Mouse (Mus musculus) kidney, embryonic 14.5 days (tissue): ENCODE measurements at regions not wholly inside any gene's neighbourhood (a gene's known extent, or its start where the extent isn't known, plus 50 kb on each side); places are given as distances from the start of the nearest gene placed in this dataset.

ENCODE experiments used
- ATAC-seq: fragments of 200-750 bp; cut with Nextera tagmentation; 2 replicates; pipeline ENCODE4 v1.8.0; 2017; ENCODE audit warnings: moderate number of reproducible peaks, mild to moderate bottlenecking, moderate TSS enrichment, moderate library complexity; ENCODE audit not compliant: low FRiP score, low TSS enrichment
- H3K27ac ChIP-seq: fragments of 300-500 bp; sonication (generic); 2 replicates; pipeline ENCODE4 v1.5.1; 2014; ENCODE audit warnings: low read depth, mild to moderate bottlenecking, low read length, moderate library complexity, mixed read lengths
- H3K27me3 ChIP-seq: fragments of 300-500 bp; sonication (generic); 2 replicates; pipeline ENCODE4 v1.6.1; 2014; ENCODE audit warnings: mild to moderate bottlenecking, low read length; ENCODE audit not compliant: control insufficient read depth, insufficient read depth
- H3K36me3 ChIP-seq: fragments of 300-500 bp; sonication (generic); 2 replicates; pipeline ENCODE4 v1.6.1; 2014; ENCODE audit warnings: low read length, mixed read lengths; ENCODE audit not compliant: control insufficient read depth, insufficient read depth
- H3K4me1 ChIP-seq: fragments of 300-500 bp; sonication (generic); 2 replicates; pipeline ENCODE4 v1.6.1; 2014; ENCODE audit warnings: low read length, mixed read lengths; ENCODE audit not compliant: control insufficient read depth, insufficient read depth
- H3K4me2 ChIP-seq: fragments of 300-500 bp; sonication (generic); replicated peaks from 2 replicates; pipeline ENCODE4 v1.6.1; 2014; ENCODE audit warnings: low read depth, mild to moderate bottlenecking, low read length
- H3K4me3 ChIP-seq: fragments of 300-500 bp; sonication (generic); 2 replicates; pipeline ENCODE4 v1.5.1; 2014; ENCODE audit warnings: mild to moderate bottlenecking, low read length
- H3K9ac ChIP-seq: fragments of 300-500 bp; sonication (generic); 2 replicates; pipeline ENCODE4 v1.6.1; 2014; ENCODE audit warnings: low read depth, mild to moderate bottlenecking, low read length, moderate library complexity
- H3K9me3 ChIP-seq: fragments of 300-500 bp; sonication (generic); 2 replicates; pipeline ENCODE4 v1.6.1; 2016; ENCODE audit warnings: low read length; ENCODE audit not compliant: control insufficient read depth
- WGBS: fragments of 180-500 bp; shearing (Covaris S2); extraction: QIAGEN DNeasy Blood & Tissue Kit; methylation state at CpG from one replicate; pipeline ENCODE4 v1.1.7; 2014; 5-methylcytosine and 5-hydroxymethylcytosine counted together

DNA sequence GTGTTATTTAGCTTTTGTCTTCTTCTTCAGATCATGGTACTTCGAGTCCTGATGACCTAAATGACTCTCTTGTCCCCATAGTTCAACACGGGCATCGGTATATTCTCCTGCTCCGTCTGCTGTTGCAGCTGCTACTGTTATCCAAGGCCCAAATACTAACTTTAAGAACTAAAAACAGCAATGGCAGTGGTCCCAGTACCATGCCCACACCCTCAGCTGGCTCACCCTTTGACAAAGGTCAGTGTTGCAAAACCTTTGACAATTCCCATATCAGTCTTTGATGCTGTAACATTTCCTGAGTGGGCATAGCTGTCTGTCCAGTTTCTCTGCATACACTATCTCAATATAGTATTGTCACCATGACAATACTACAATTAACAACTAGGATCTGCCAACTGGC lies 96.8 kb upstream of the Cpeb2 start:
- no peak overlapping the region for H3K9ac ChIP-seq
- H3K27ac ChIP-seq = no peak overlapping the region
- ATAC-seq = no peak
- no peaks in the 10 kb centered on the region for H3K9me3 ChIP-seq
- H3K27me3 ChIP-seq = no peaks in the 10 kb centered on the region
- no peaks in the 10 kb centered on the region for H3K4me1 ChIP-seq
- H3K4me2 ChIP-seq = no peak overlapping the region
- 89% methylated on average over 4 of the region's 4 CpGs for WGBS
- no peaks in the 10 kb centered on the region for H3K36me3 ChIP-seq
- no peak overlapping the region for H3K4me3 ChIP-seq

DNA sequence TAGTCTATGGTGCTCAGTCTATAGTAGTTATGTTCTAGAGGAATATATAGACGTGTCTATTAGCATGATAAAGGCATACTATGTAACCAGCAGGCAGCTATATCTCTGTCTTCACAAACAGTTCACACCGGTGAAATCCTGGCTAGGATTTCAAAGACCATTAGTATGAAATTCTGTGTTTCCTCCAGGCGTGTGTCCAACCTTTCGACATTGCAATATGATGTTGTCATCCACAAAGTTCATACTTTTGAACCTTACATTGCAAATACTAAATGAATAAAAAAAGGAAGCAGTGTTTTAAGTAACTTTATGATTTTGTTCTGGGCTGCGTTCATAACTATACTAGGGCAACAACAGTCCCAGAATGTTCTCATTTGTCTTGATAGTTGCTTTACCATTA lies 95.2 kb upstream of the Cpeb2 start:
- no peak for ATAC-seq
- H3K27ac ChIP-seq = no peak overlapping the region
- no peaks in the 10 kb centered on the region for H3K9me3 ChIP-seq
- no peaks in the 10 kb centered on the region for H3K27me3 ChIP-seq
- no peak overlapping the region for H3K4me3 ChIP-seq
- H3K4me2 ChIP-seq = no peak overlapping the region
- H3K4me1 ChIP-seq = no peaks in the 10 kb centered on the region
- H3K36me3 ChIP-seq = no peaks in the 10 kb centered on the region
- no peak overlapping the region for H3K9ac ChIP-seq
- 87% methylated on average over 5 of the region's 5 CpGs for WGBS

DNA sequence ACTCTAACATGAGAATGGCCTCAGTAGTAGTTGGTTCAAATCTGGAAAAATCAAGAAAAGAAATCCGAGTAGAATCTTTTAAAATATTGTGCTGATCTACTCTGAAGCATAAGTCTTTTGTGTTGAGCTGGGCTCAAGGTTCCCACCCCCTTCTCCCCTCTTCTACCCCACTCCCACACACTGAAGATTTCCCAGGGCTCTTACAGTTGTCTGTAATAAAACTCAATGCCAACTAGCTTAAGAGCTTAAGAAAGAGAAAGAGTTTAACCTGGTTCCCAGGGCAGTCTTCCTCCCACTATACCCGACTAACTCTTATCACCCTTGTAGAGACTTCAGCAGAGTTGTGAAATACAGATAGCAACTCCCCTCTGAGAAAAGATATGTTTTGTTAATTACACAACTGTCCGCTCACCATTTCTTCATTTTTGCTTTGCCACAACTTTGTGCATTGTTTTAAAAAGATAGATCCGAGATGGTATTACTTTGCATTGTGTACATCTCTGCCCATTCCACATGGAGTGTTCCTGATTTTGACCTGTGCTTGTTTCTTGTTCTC lies 94.0 kb upstream of the Cpeb2 start:
- Histone ChIP-seq H3K4me1 (no peaks in the 10 kb centered on the region), H3K9ac (no peak overlapping the region), H3K36me3 (no peaks in the 10 kb centered on the region), H3K4me3 (no peak overlapping the region), H3K27ac (no peak overlapping the region), H3K4me2 (no peak overlapping the region), H3K27me3 (no peaks in the 10 kb centered on the region), H3K9me3 (no peaks in the 10 kb centered on the region)
- ATAC-seq = no peak
- WGBS = 86% methylated on average over 4 of the region's 4 CpGs

DNA sequence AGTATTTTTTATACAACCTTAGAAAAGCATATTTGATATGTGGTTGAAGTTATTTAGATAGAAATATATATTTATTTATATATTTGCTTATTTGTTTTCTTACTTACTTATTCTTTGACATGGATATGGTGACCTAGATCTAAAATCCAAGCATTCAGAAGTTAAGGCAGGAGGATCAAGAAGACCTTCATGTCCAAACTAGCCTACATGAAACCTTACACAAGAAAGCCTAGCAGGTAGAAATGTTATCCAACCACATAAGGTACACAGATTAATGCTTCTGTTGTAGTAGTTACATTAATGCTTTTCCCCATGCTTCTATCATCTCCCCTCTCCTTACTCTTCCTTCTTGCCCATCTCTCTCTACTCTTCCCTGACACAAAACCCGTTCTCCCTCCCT lies 93.2 kb upstream of the Cpeb2 start:
- H3K4me3 ChIP-seq = no peak overlapping the region
- no peaks in the 10 kb centered on the region for H3K9me3 ChIP-seq
- H3K4me2 ChIP-seq = no peak overlapping the region
- no peak overlapping the region for H3K27ac ChIP-seq
- H3K4me1 ChIP-seq = no peaks in the 10 kb centered on the region
- ATAC-seq = no peak
- no peaks in the 10 kb centered on the region for H3K27me3 ChIP-seq
- H3K36me3 ChIP-seq = no peaks in the 10 kb centered on the region
- no peak overlapping the region for H3K9ac ChIP-seq
- 88% methylated on average over 1 of the region's 1 CpGs for WGBS

DNA sequence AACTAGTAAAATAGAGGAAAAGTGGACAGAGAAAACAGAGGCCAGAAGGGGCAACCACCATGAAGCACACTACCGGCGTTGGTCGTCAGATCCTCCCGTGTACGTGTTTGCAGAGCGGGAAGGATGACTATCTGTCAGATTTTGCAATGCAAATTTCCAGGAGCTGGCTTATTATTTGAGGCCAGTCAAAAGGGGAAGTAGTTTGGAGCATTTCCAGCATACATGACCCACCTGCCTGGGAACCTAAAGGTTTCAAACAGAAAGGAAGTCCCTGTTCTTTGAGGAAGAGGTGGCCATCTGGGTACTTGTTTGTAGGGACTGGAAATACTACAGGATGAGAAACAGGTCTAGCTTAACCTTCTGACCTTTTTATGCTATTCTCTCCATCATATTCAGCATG lies 87.0 kb upstream of the Cpeb2 start:
- Histone ChIP-seq H3K36me3 (no peaks in the 10 kb centered on the region), H3K4me3 (no peak overlapping the region), H3K9me3 (no peaks in the 10 kb centered on the region), H3K4me2 (no peak overlapping the region), H3K4me1 (no peaks in the 10 kb centered on the region), H3K27me3 (no peaks in the 10 kb centered on the region), H3K9ac (no peak overlapping the region), H3K27ac (no peak overlapping the region)
- 88% methylated on average over 6 of the region's 6 CpGs for WGBS
- ATAC-seq = no peak

DNA sequence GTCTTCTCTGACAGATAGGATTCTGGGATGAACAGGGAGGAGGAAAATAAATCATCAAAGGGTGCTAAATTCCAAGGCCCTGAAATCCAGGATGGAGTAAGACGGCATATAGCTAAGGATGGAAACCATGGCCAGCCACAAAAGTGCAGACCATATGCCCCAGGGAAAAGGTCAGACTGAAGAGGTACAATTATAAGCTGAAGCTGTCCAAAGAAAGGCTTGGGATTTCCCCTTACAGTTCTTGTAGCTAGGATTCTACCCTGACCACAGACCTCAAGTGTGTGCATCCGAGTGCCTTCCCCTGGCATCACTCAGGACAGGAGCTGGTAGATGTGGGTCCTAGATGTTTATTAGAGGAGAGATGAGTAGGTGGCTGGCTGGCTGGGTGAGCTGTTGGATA lies 86.0 kb upstream of the Cpeb2 start:
- 83% methylated on average over 2 of the region's 2 CpGs for WGBS
- ATAC-seq = no peak
- H3K9ac ChIP-seq = no peak overlapping the region
- H3K4me3 ChIP-seq = no peak overlapping the region
- H3K9me3 ChIP-seq = no peaks in the 10 kb centered on the region
- no peaks in the 10 kb centered on the region for H3K4me1 ChIP-seq
- H3K27me3 ChIP-seq = no peaks in the 10 kb centered on the region
- H3K27ac ChIP-seq = no peak overlapping the region
- H3K4me2 ChIP-seq = no peak overlapping the region
- H3K36me3 ChIP-seq = no peaks in the 10 kb centered on the region

DNA sequence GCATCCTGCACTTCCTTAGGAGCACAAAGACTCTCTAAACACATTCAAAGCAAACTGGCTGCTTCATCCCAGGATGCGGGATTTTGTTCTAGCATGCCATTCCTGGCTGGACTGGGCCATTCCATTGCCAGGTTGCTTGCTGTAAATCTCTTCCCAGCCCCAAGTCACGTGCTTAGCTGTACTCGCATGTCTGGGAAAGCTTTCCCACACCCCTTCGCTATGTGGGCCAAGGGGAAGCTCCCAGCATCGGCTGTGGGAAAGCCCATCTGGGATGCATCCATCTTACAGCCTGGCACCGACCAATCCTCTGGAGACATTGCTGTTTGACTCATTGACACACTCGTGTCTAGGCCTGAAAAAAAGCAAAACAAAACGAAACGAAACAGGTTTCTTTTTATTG lies 84.5 kb upstream of the Cpeb2 start:
- Histone ChIP-seq H3K9me3 (no peaks in the 10 kb centered on the region), H3K36me3 (no peaks in the 10 kb centered on the region), H3K4me1 (no peaks in the 10 kb centered on the region), H3K27ac (no peak overlapping the region), H3K4me3 (no peak overlapping the region), H3K4me2 (no peak overlapping the region), H3K27me3 (no peaks in the 10 kb centered on the region), H3K9ac (no peak overlapping the region)
- 39% methylated on average over 9 of the region's 9 CpGs for WGBS
- no peak for ATAC-seq

DNA sequence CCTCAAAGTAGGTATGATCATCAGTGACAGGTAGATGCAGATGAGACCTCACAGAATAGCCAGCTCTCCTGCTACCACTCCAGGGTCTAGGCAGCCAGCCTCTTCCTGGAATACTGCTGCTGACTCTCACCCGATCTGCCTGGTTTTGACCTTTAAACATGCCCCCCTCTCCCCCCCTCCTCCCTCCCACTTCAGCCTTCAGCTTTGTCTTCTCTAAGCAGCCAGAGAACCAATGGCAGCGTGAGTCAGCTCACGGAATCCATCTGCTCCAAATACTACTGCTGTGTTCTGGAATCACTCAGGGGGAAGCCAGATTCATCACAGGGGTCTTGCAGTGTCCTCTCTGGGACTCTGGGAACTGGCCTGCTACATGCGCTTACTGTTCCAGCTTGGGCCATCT lies 83.4 kb upstream of the Cpeb2 start:
- no peak for ATAC-seq
- Histone ChIP-seq H3K4me1 (no peaks in the 10 kb centered on the region), H3K27ac (no peak overlapping the region), H3K9ac (no peak overlapping the region), H3K36me3 (no peaks in the 10 kb centered on the region), H3K27me3 (no peaks in the 10 kb centered on the region), H3K4me2 (no peak overlapping the region), H3K9me3 (no peaks in the 10 kb centered on the region), H3K4me3 (no peak overlapping the region)
- 54% methylated on average over 4 of the region's 4 CpGs for WGBS

DNA sequence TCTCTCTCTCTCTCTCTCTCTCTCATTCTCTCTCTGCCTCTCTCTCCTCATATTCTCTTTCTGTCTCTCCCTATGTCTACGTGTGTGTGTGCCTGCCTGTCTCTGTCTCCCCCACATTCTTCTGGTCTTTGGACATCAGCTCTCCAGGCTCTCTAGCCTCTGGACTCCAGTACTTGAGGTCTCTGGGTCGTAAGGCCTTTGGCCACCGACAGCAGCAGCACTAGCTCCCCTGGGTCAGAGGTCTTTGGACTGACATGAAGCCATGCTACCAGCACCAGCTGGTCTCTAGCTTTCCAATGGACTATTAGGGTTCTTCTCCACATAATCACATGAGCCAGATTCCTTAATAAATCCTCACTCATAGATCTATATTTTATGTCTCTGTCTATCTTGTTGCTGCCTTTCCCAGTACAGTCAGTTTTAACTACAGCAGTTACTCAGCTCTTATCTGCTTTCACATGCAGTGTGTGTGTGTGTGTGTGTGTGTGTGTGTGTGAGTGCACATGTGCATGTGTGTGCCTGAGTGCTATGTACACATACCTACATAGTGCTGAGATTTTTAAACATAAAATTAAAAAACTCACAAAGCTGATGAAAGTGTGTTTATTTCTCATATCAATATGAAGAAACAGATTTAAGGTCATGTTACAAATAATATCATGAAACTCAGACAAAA lies 81.7 kb upstream of the Cpeb2 start:
- 69% methylated on average over 3 of the region's 3 CpGs for WGBS
- H3K9me3 ChIP-seq = no peaks in the 10 kb centered on the region
- no peaks in the 10 kb centered on the region for H3K27me3 ChIP-seq
- H3K4me3 ChIP-seq = no peak overlapping the region
- H3K36me3 ChIP-seq = no peaks in the 10 kb centered on the region
- no peaks in the 10 kb centered on the region for H3K4me1 ChIP-seq
- no peak for ATAC-seq
- no peak overlapping the region for H3K9ac ChIP-seq
- H3K27ac ChIP-seq = no peak overlapping the region
- no peak overlapping the region for H3K4me2 ChIP-seq
